Mouse (Mus musculus) forebrain, embryonic 15.5 days (tissue): Measurements from ENCODE around the gene Chst8. TPM values are rescaled to one million over a fixed set of nuclear protein-coding genes. Genes with fewer than 3 reads are reported as not detected.

Experiments
- ATAC-seq: fragments of 200-750 bp; cut with Nextera tagmentation; replicated peaks from 2 replicates; pipeline ENCODE4 v1.8.0; 2017; ENCODE audit warnings: mild to moderate bottlenecking, moderate TSS enrichment, moderate library complexity
- H3K27ac ChIP-seq: fragments of 300-500 bp; sonication (generic); replicated peaks from 2 replicates; pipeline ENCODE4 v1.5.1; 2015; ENCODE audit warnings: mild to moderate bottlenecking, inconsistent platforms
- H3K27me3 ChIP-seq: fragments of 300-500 bp; sonication (generic); 2 replicates; pipeline ENCODE4 v1.6.1; 2015; ENCODE audit warnings: inconsistent platforms
- H3K36me3 ChIP-seq: fragments of 300-500 bp; sonication (generic); 2 replicates; pipeline ENCODE4 v1.6.1; 2015; ENCODE audit warnings: mild to moderate bottlenecking, inconsistent platforms
- H3K4me1 ChIP-seq: fragments of 300-500 bp; sonication (generic); 2 replicates; pipeline ENCODE4 v1.6.1; 2015; ENCODE audit warnings: inconsistent platforms
- H3K4me2 ChIP-seq: fragments of 300-500 bp; sonication (generic); replicated peaks from 2 replicates; pipeline ENCODE4 v1.6.1; 2015; ENCODE audit warnings: mild to moderate bottlenecking, inconsistent platforms
- H3K4me3 ChIP-seq: fragments of 300-500 bp; sonication (generic); 2 replicates; pipeline ENCODE4 v1.5.1; 2015; ENCODE audit warnings: mild to moderate bottlenecking, inconsistent platforms
- H3K9ac ChIP-seq: fragments of 300-500 bp; sonication (generic); replicated peaks from 2 replicates; pipeline ENCODE4 v1.6.1; 2015; ENCODE audit warnings: mild to moderate bottlenecking, inconsistent platforms
- H3K9me3 ChIP-seq: fragments of 300-500 bp; sonication (generic); 2 replicates; pipeline ENCODE4 v1.6.1; 2016; ENCODE audit warnings: inconsistent platforms
- WGBS: fragments of 180-500 bp; shearing (Covaris S2); methylation state at CpG from one replicate; pipeline ENCODE4 v1.1.7; 2015; ENCODE audit warnings: mixed read lengths; 5-methylcytosine and 5-hydroxymethylcytosine counted together
- polyA plus RNA-seq: library from polyadenylated mRNA; unstranded; fragments of >200 nt; fragmentation: Nextera tagmentation; extraction: Ambion mirVana; gene quantifications from 2 replicates; pipeline ENCODE4 v1.2.1, GENCODE M21; 2015

Gene Chst8
- polyA plus RNA-seq, 1 experiment from 2014 or later: 9.6 TPM

- H3K4me2 ChIP-seq: peak overlapping the region; percentile 12; the same call in 1 of the 2 replicates
- peaks cover 29% of the 10 kb centered on the region for H3K4me1 ChIP-seq
- no peak overlapping the region for H3K4me3 ChIP-seq
- H3K27me3 ChIP-seq: no peaks in the 10 kb centered on the region
- H3K9me3 ChIP-seq: no peaks in the 10 kb centered on the region
- 5% methylated on average over 11 of the region's 11 CpGs for WGBS
- no peak overlapping the region for H3K9ac ChIP-seq
- peak; percentile 81 for ATAC-seq
- H3K36me3 ChIP-seq: no peaks in the 10 kb centered on the region
- H3K27ac ChIP-seq: peak overlapping the region; percentile 70
Observed at GRCm38 (mm10) chr7:34798441-34799403, 13.8 kb downstream of the Chst8 start.

- Histone ChIP-seq H3K27me3 (no peaks in the 10 kb centered on the region), H3K9ac (no peak overlapping the region)
- peak; percentile 51; the same call in 1 of the 2 replicates for ATAC-seq
Observed at GRCm38 (mm10) chr7:34798039-34798438, 14.5 kb downstream of the Chst8 start.

GRCm38 (mm10) chr7:34790459-34790858 lies 22.1 kb downstream of the Chst8 start:
- H3K27ac ChIP-seq: no peak overlapping the region
- no peaks in the 10 kb centered on the region for H3K27me3 ChIP-seq
- no peak overlapping the region for H3K4me3 ChIP-seq
- ATAC-seq: no peak
- H3K9ac ChIP-seq: no peak overlapping the region
- WGBS: 79% methylated on average over 7 of the region's 7 CpGs
- H3K4me1 ChIP-seq: peaks cover 4% of the 10 kb centered on the region; the same call in 1 of the 2 replicates
- H3K4me2 ChIP-seq: no peak overlapping the region
- H3K36me3 ChIP-seq: no peaks in the 10 kb centered on the region
- no peaks in the 10 kb centered on the region for H3K9me3 ChIP-seq

More at GRCm38 (mm10) chr7:34798039-34798438, 14.5 kb downstream of the Chst8 start:
- H3K4me1 ChIP-seq: peaks cover 29% of the 10 kb centered on the region
- no peaks in the 10 kb centered on the region for H3K9me3 ChIP-seq
- 5% methylated on average over 12 of the region's 12 CpGs for WGBS
- no peaks in the 10 kb centered on the region for H3K36me3 ChIP-seq
- peak overlapping the region; percentile 12; the same call in 1 of the 2 replicates for H3K4me2 ChIP-seq
- no peak overlapping the region for H3K4me3 ChIP-seq
- H3K27ac ChIP-seq: peak overlapping the region; percentile 70; the same call in 1 of the 2 replicates

- H3K9ac ChIP-seq: no peak overlapping the region
- no peaks in the 10 kb centered on the region for H3K9me3 ChIP-seq
- H3K27ac ChIP-seq: no peak overlapping the region
- H3K27me3 ChIP-seq: no peaks in the 10 kb centered on the region
- H3K4me2 ChIP-seq: no peak overlapping the region
- no peak overlapping the region for H3K4me3 ChIP-seq
- 0 out of 2 replicates have a peak, but pooled peaks cover 4% of the 10 kb centered on the region for H3K4me1 ChIP-seq
- H3K36me3 ChIP-seq: no peaks in the 10 kb centered on the region
- no peak for ATAC-seq
Observed at GRCm38 (mm10) chr7:34787171-34787570, 25.3 kb downstream of the Chst8 start.

GRCm38 (mm10) chr7:34785052-34785451 lies 27.5 kb downstream of the Chst8 start:
- WGBS: 66% methylated on average over 6 of the region's 6 CpGs
- Histone ChIP-seq H3K27me3 (no peaks in the 10 kb centered on the region), H3K27ac (no peak overlapping the region), H3K4me1 (0 out of 2 replicates have a peak, but pooled peaks cover 4% of the 10 kb centered on the region), H3K9me3 (no peaks in the 10 kb centered on the region), H3K4me2 (no peak overlapping the region), H3K9ac (no peak overlapping the region), H3K36me3 (no peaks in the 10 kb centered on the region), H3K4me3 (no peak overlapping the region)
- ATAC-seq: no peak

GRCm38 (mm10) chr7:34784469-34784868 lies 28.0 kb downstream of the Chst8 start:
- Histone ChIP-seq H3K27me3 (no peaks in the 10 kb centered on the region), H3K36me3 (no peaks in the 10 kb centered on the region), H3K9me3 (no peaks in the 10 kb centered on the region), H3K27ac (no peak overlapping the region), H3K4me3 (no peak overlapping the region), H3K4me2 (no peak overlapping the region), H3K4me1 (0 out of 2 replicates have a peak, but pooled peaks cover 4% of the 10 kb centered on the region), H3K9ac (no peak overlapping the region)
- WGBS: 66% methylated on average over 9 of the region's 9 CpGs
- no peak for ATAC-seq

- H3K4me3 ChIP-seq: no peak overlapping the region
- ATAC-seq: no peak
- no peak overlapping the region for H3K4me2 ChIP-seq
- no peak overlapping the region for H3K27ac ChIP-seq
- no peaks in the 10 kb centered on the region for H3K36me3 ChIP-seq
- no peaks in the 10 kb centered on the region for H3K27me3 ChIP-seq
- no peak overlapping the region for H3K9ac ChIP-seq
- peaks cover 17% of the 10 kb centered on the region for H3K4me1 ChIP-seq
- no peaks in the 10 kb centered on the region for H3K9me3 ChIP-seq
Observed at GRCm38 (mm10) chr7:34781988-34782387, 30.5 kb downstream of the Chst8 start.

- ATAC-seq: no peak
- Histone ChIP-seq H3K36me3 (no peaks in the 10 kb centered on the region), H3K27me3 (no peaks in the 10 kb centered on the region), H3K27ac (no peak overlapping the region), H3K4me3 (no peak overlapping the region), H3K9me3 (no peaks in the 10 kb centered on the region), H3K9ac (no peak overlapping the region), H3K4me1 (peaks cover 17% of the 10 kb centered on the region), H3K4me2 (no peak overlapping the region)
- 97% methylated on average over 2 of the region's 2 CpGs for WGBS
Observed at GRCm38 (mm10) chr7:34781217-34781616, 31.3 kb downstream of the Chst8 start.

- WGBS: 7% methylated on average over 9 of the region's 9 CpGs
- Histone ChIP-seq H3K9ac (no peak overlapping the region), H3K4me3 (no peak overlapping the region), H3K4me2 (no peak overlapping the region), H3K9me3 (no peaks in the 10 kb centered on the region), H3K27me3 (no peaks in the 10 kb centered on the region), H3K4me1 (peaks cover 41% of the 10 kb centered on the region), H3K27ac (peak overlapping the region; percentile 77), H3K36me3 (no peaks in the 10 kb centered on the region)
- peak; percentile 63 for ATAC-seq
Observed at GRCm38 (mm10) chr7:34778426-34778825, 34.1 kb downstream of the Chst8 start.

GRCm38 (mm10) chr7:34775659-34776058 lies 36.9 kb downstream of the Chst8 start:
- H3K36me3 ChIP-seq: no peaks in the 10 kb centered on the region
- no peak for ATAC-seq
- no peaks in the 10 kb centered on the region for H3K27me3 ChIP-seq
- no peak overlapping the region for H3K9ac ChIP-seq
- 37% methylated on average over 12 of the region's 12 CpGs for WGBS
- H3K4me2 ChIP-seq: no peak overlapping the region
- no peaks in the 10 kb centered on the region for H3K9me3 ChIP-seq
- peaks cover 43% of the 10 kb centered on the region for H3K4me1 ChIP-seq
- H3K4me3 ChIP-seq: no peak overlapping the region
- no peak overlapping the region for H3K27ac ChIP-seq

GRCm38 (mm10) chr7:34774947-34775346 lies 37.6 kb downstream of the Chst8 start:
- H3K4me3 ChIP-seq: no peak overlapping the region
- 70% methylated on average over 4 of the region's 4 CpGs for WGBS
- H3K36me3 ChIP-seq: no peaks in the 10 kb centered on the region
- H3K4me2 ChIP-seq: no peak overlapping the region
- no peak overlapping the region for H3K9ac ChIP-seq
- peaks cover 43% of the 10 kb centered on the region for H3K4me1 ChIP-seq
- ATAC-seq: no peak
- no peaks in the 10 kb centered on the region for H3K27me3 ChIP-seq
- no peaks in the 10 kb centered on the region for H3K9me3 ChIP-seq
- no peak overlapping the region for H3K27ac ChIP-seq

- H3K9me3 ChIP-seq: no peaks in the 10 kb centered on the region
- no peak overlapping the region for H3K9ac ChIP-seq
- peak; percentile 10; the same call in 1 of the 2 replicates for ATAC-seq
- H3K36me3 ChIP-seq: no peaks in the 10 kb centered on the region
- WGBS: 16% methylated on average over 13 of the region's 13 CpGs
- no peak overlapping the region for H3K4me3 ChIP-seq
- H3K4me1 ChIP-seq: peaks cover 42% of the 10 kb centered on the region
- peak overlapping the region; percentile 82 for H3K27ac ChIP-seq
- no peaks in the 10 kb centered on the region for H3K27me3 ChIP-seq
- H3K4me2 ChIP-seq: peak overlapping the region; percentile 37
Observed at GRCm38 (mm10) chr7:34774020-34774419, 38.5 kb downstream of the Chst8 start.
